Mouse (Mus musculus): Measurements from ENCODE around the gene Vcp. TPM values are rescaled to one million over a fixed set of nuclear protein-coding genes. Genes with fewer than 3 reads are reported as not detected.

Gene Vcp
- polyA plus RNA-seq, 1 experiment, result 85.5 TPM

GRCm38 (mm10) chr4:42945043-42945442 lies 55.3 kb downstream of the Vcp start:
- H3K4me1 ChIP-seq (ENCODE audit: control insufficient read depth, insufficient read depth, low read length), result peaks cover 17% of the 10 kb centered on the region
- no peaks in the 10 kb centered on the region for H3K27me3 ChIP-seq (ENCODE audit: control insufficient read depth, insufficient read depth, low read length)
- no peak overlapping the region for H3K27ac ChIP-seq (ENCODE audit: control insufficient read depth, insufficient read depth, low read depth, low read length)
- no peak overlapping the region for H3K4me3 ChIP-seq (ENCODE audit: control insufficient read depth, low read depth, low read length)
- no peak for TF ChIP-seq POLR2A (IDR thresholded peaks at IDR 0.05; ENCODE audit: control insufficient read depth, low read depth, low read length)
- TF ChIP-seq CTCF (IDR thresholded peaks at IDR 0.05; ENCODE audit: control insufficient read depth, insufficient read depth, insufficient replicate concordance, low read depth, low read length), result no peak
- H3K36me3 ChIP-seq (ENCODE audit: control insufficient read depth, insufficient read depth, low read length), result no peaks in the 10 kb centered on the region

DNA sequence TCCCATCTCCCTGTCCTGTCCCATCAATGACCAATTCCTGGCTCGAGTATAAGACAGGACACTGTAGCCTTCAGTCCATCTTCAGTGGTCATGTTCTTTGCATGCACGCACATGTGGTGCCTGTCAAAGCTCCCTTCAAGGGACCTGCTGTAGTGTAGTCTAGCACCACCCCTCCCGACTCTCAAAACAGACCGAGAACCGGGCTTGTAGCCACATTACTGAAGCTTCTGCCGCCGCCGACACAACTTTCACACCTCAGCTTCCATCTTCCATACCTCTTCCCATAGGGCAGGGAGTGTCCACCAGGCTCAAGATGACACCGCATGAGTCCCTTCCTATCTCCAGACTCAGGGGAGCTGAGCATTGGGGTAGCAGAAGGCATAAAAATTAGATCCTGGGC lies 56.1 kb downstream of the Vcp start:
- Histone ChIP-seq H3K27me3 (ENCODE audit: control insufficient read depth, insufficient read depth, low read length) (no peaks in the 10 kb centered on the region), H3K4me1 (ENCODE audit: control insufficient read depth, insufficient read depth, low read length) (peaks cover 15% of the 10 kb centered on the region), H3K36me3 (ENCODE audit: control insufficient read depth, insufficient read depth, low read length) (no peaks in the 10 kb centered on the region), H3K27ac (ENCODE audit: control insufficient read depth, insufficient read depth, low read depth, low read length) (no peak overlapping the region), H3K4me3 (ENCODE audit: control insufficient read depth, low read depth, low read length) (no peak overlapping the region)
- no peak for TF ChIP-seq CTCF (IDR thresholded peaks at IDR 0.05; ENCODE audit: control insufficient read depth, insufficient read depth, insufficient replicate concordance, low read depth, low read length)
- TF ChIP-seq POLR2A (IDR thresholded peaks at IDR 0.05; ENCODE audit: control insufficient read depth, low read depth, low read length), result no peak

DNA sequence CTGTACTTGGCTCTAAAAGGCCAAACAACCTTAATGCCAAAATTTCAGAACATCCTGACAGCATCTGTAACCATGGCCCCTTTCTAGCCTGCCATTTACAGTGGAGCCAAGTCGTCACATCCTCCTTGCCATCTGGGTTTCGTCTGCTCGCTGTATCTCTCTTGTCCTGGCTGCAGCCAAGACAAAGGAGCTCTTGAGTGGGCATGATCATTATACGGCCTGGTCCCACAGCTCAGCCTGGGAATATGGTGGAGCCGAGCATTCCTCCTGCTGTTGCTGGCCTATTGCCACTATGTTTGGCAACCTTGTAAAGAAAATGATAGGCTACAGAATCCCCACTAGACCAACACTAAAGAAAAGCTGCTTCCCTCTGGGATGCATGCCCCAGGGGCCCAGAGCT lies 57.0 kb downstream of the Vcp start:
- no peak overlapping the region for H3K27ac ChIP-seq (ENCODE audit: control insufficient read depth, insufficient read depth, low read depth, low read length)
- no peak overlapping the region for H3K4me3 ChIP-seq (ENCODE audit: control insufficient read depth, low read depth, low read length)
- TF ChIP-seq POLR2A (IDR thresholded peaks at IDR 0.05; ENCODE audit: control insufficient read depth, low read depth, low read length) (no peak), CTCF (IDR thresholded peaks at IDR 0.05; ENCODE audit: control insufficient read depth, insufficient read depth, insufficient replicate concordance, low read depth, low read length) (no peak)
- no peaks in the 10 kb centered on the region for H3K27me3 ChIP-seq (ENCODE audit: control insufficient read depth, insufficient read depth, low read length)
- peaks cover 10% of the 10 kb centered on the region for H3K4me1 ChIP-seq (ENCODE audit: control insufficient read depth, insufficient read depth, low read length)
- H3K36me3 ChIP-seq (ENCODE audit: control insufficient read depth, insufficient read depth, low read length), result no peaks in the 10 kb centered on the region

- no peaks in the 10 kb centered on the region for H3K27me3 ChIP-seq (ENCODE audit: control insufficient read depth, insufficient read depth, low read length)
- H3K27ac ChIP-seq (ENCODE audit: control insufficient read depth, insufficient read depth, low read depth, low read length), result no peak overlapping the region
- TF ChIP-seq CTCF (IDR thresholded peaks at IDR 0.05; ENCODE audit: control insufficient read depth, insufficient read depth, insufficient replicate concordance, low read depth, low read length), result no peak
- no peak for TF ChIP-seq POLR2A (IDR thresholded peaks at IDR 0.05; ENCODE audit: control insufficient read depth, low read depth, low read length)
- no peak overlapping the region for H3K4me3 ChIP-seq (ENCODE audit: control insufficient read depth, low read depth, low read length)
- H3K4me1 ChIP-seq (ENCODE audit: control insufficient read depth, insufficient read depth, low read length), result no peaks in the 10 kb centered on the region
- no peaks in the 10 kb centered on the region for H3K36me3 ChIP-seq (ENCODE audit: control insufficient read depth, insufficient read depth, low read length)
Observed at GRCm38 (mm10) chr4:42941396-42941795, 58.9 kb downstream of the Vcp start.

DNA sequence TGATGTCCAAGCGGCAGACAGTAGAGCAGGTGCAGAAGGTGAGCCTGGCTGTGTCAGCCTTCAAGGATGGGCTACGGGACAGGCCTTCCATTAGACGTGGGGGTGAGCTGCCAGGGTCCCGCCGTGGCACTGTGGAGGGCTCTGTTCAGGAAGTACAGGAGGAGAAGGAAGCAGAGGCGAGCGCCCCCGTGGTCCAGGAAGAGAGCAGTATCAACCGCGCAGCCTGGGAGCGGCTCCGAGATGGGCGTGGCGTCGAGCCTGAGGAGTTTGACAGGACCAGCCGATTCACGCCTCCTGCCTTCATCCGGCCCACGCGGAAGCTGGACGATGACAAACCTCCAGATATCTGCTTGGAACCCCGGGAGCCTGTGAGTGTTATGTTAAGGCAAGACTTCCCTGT lies 66.7 kb downstream of the Vcp start:
- Histone ChIP-seq H3K4me1 (ENCODE audit: control insufficient read depth, insufficient read depth, low read length) (peaks cover 5% of the 10 kb centered on the region), H3K27ac (ENCODE audit: control insufficient read depth, insufficient read depth, low read depth, low read length) (no peak overlapping the region), H3K4me3 (ENCODE audit: control insufficient read depth, low read depth, low read length) (peak overlapping the region; percentile 23; the same call in 1 of the 2 replicates), H3K27me3 (ENCODE audit: control insufficient read depth, insufficient read depth, low read length) (no peaks in the 10 kb centered on the region), H3K36me3 (ENCODE audit: control insufficient read depth, insufficient read depth, low read length) (no peaks in the 10 kb centered on the region)
- TF ChIP-seq CTCF (IDR thresholded peaks at IDR 0.05; ENCODE audit: control insufficient read depth, insufficient read depth, insufficient replicate concordance, low read depth, low read length) (no peak), POLR2A (IDR thresholded peaks at IDR 0.05; ENCODE audit: control insufficient read depth, low read depth, low read length) (no peak)

GRCm38 (mm10) chr4:42932229-42932969 lies 67.9 kb downstream of the Vcp start:
- H3K27me3 ChIP-seq (ENCODE audit: control insufficient read depth, insufficient read depth, low read length), result no peaks in the 10 kb centered on the region
- no peaks in the 10 kb centered on the region for H3K36me3 ChIP-seq (ENCODE audit: control insufficient read depth, insufficient read depth, low read length)
- H3K4me3 ChIP-seq (ENCODE audit: control insufficient read depth, low read depth, low read length), result no peak overlapping the region
- peaks cover 5% of the 10 kb centered on the region for H3K4me1 ChIP-seq (ENCODE audit: control insufficient read depth, insufficient read depth, low read length)
- TF ChIP-seq CTCF (IDR thresholded peaks at IDR 0.05; ENCODE audit: control insufficient read depth, insufficient read depth, insufficient replicate concordance, low read depth, low read length), result no peak
- no peak for TF ChIP-seq POLR2A (IDR thresholded peaks at IDR 0.05; ENCODE audit: control insufficient read depth, low read depth, low read length)
- H3K27ac ChIP-seq (ENCODE audit: control insufficient read depth, insufficient read depth, low read depth, low read length), result no peak overlapping the region

Other genes with a start within 250 kb of the Vcp start
- 1.2 and 1.6 TPM in 2 replicates for gene Ccl19, start 243.9 kb downstream of the Vcp start, polyA plus RNA-seq (2012; rRNA removed)
- gene Ccl21a, start 226.5 kb downstream of the Vcp start, polyA plus RNA-seq (2012; rRNA removed), result 4.0 and 4.4 TPM in 2 replicates
- gene Fam205a1, start 146.6 kb downstream of the Vcp start, polyA plus RNA-seq (2012; rRNA removed), result 18.8 and 19.9 TPM in 2 replicates
- gene Gm12394, start 143.7 kb downstream of the Vcp start, polyA plus RNA-seq (2012; rRNA removed), result 0.07 and 0.20 TPM in 2 replicates
- gene Fam205c, start 126.3 kb downstream of the Vcp start, polyA plus RNA-seq (2012; rRNA removed), result 209 and 240 TPM in 2 replicates
- 1.3 and 1.7 TPM in 2 replicates for gene Phf24, start 83.8 kb downstream of the Vcp start, polyA plus RNA-seq (2012; rRNA removed)
- 7.6 and 8.2 TPM in 2 replicates for gene Dnajb5, start 50.7 kb downstream of the Vcp start, polyA plus RNA-seq (2012; rRNA removed)
- gene 1700022I11Rik, start 30.9 kb downstream of the Vcp start, polyA plus RNA-seq (2012; rRNA removed), result 22.4 and 23.7 TPM in 2 replicates
- 96.4 and 104 TPM in 2 replicates for gene Fancg, start 10.0 kb upstream of the Vcp start, polyA plus RNA-seq (2012; rRNA removed)
- 36.3 and 42.0 TPM in 2 replicates for gene Pigo, start 25.3 kb upstream of the Vcp start, polyA plus RNA-seq (2012; rRNA removed)
- gene Stoml2, start 31.2 kb upstream of the Vcp start, polyA plus RNA-seq (2012; rRNA removed), result 19.8 and 22.7 TPM in 2 replicates
- 41.4 and 46.3 TPM in 2 replicates for gene Fam214b, start 45.7 kb upstream of the Vcp start, polyA plus RNA-seq (2012; rRNA removed)
- gene Unc13b, start 58.4 kb upstream of the Vcp start, polyA plus RNA-seq (2012; rRNA removed), result 17.4 and 20.6 TPM in 2 replicates